Mouse (Mus musculus): Measurements from ENCODE around the gene Pgm5. TPM values are rescaled to one million over a fixed set of nuclear protein-coding genes. Genes with fewer than 3 reads are reported as not detected.
"Not testable (repeated sequence)": the region's sequence is repeated elsewhere in the genome, so short reads cannot be mapped to it uniquely, and the experiment has no call there.

Gene Pgm5
- polyA plus RNA-seq, 1 experiment from 2014 or later: 0.08 TPM

DNA sequence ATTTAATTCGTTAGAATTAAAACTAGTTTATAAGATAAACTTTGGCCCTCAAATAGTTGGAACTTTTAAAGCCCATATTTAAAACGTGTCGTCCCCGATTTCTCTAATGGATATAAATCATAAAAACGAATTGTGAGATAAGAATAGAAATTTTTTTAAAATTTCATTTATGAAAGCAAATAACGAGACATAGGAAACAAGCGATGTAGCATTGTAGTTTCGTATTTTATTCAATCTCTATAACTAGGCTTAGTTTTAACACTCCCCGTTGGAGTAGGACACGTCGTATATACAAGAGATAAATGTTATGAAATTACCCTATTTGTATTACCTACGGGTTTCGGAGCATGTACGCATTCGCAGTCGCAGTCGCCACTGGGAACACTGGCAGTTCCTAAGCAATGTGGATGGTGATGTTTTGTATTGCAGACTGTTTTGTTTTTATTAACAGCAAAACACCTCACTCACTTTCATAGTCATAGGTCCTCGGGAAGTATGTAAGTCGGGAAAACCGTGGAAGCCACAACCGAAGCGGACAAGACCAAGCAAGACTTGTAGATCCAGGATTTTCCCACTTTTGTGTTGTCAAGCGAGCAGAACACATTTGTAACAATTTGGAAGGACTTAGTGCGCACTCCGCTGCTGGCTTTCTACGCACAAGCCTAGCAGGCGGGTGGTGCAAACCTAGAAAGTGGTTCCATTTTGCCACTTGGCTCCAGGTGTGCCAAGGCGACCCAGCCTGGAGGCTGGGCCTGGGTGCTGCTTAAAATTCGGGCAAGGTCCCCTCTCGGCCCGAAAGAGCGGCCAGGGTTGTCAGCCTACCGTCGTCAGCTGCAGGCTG is 37.3 kb upstream of the Pgm5 start:
- Histone ChIP-seq H3K4me3 (replicated peaks; ENCODE audit: low read length) (peak overlapping the region; percentile 39), H3K4me1 (replicated peaks; ENCODE audit: control insufficient read depth, insufficient read depth, low read length) (peaks cover 22% of the 10 kb centered on the region), H3K36me3 (ENCODE audit: control insufficient read depth, insufficient read depth) (no peaks in the 10 kb centered on the region), H3K4me2 (ENCODE audit: low read length) (peak overlapping the region; percentile 59), H3K9me3 (ENCODE audit: control insufficient read depth, low read length) (no peaks in the 10 kb centered on the region), H3K27ac (ENCODE audit: low read length) (no peak overlapping the region), H3K27me3 (replicated peaks; ENCODE audit: control insufficient read depth, insufficient read depth, low read length) (peaks cover 59% of the 10 kb centered on the region), H3K9ac (replicated peaks; ENCODE audit: low read depth, low read length) (no peak overlapping the region)
- WGBS: 1% methylated on average over 34 of the region's 34 CpGs
- ATAC-seq: no peak

DNA sequence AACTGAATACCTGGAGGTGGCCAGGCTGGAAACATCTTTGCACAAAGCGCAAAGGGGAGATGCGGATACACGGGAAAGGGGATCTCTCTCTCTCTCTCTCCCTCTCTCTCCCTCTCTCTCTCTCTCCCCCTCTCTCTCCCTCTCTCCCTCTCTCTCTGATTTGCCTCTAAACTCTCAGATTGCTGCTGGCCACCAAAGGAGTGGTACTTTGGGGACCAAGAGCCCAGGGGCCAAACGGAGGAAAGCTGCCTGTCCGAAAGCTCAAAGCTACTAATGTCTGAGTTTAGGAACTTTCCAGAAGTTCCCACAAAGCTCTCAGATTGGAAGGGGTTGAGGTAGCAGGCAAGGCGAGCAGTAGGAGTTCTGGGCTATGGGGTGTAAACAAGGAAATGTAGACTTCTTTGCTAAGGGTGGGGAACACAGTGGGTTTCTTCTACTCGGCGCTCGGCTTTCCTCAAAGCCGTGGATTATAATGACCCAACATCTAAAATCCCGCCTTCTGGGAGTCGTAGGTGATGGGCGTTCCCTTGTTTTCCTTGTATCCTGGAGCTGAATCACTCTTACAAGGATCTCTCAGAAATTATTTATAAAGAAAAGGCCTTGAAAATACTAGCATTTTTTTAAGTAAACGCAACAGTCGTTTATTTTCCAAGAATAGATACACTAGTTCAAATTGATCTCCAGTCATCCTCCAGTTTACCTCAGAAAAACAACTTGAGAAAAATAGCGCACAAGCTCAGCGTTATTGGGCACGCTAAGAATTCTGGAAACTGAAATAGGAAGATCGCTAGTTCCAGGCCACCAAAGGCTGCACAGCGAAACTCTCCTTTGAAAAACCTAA is 36.5 kb upstream of the Pgm5 start:
- 1% methylated on average over 20 of the region's 20 CpGs for WGBS
- ATAC-seq: no peak
- H3K4me2 ChIP-seq (ENCODE audit: low read length): no peak overlapping the region

DNA sequence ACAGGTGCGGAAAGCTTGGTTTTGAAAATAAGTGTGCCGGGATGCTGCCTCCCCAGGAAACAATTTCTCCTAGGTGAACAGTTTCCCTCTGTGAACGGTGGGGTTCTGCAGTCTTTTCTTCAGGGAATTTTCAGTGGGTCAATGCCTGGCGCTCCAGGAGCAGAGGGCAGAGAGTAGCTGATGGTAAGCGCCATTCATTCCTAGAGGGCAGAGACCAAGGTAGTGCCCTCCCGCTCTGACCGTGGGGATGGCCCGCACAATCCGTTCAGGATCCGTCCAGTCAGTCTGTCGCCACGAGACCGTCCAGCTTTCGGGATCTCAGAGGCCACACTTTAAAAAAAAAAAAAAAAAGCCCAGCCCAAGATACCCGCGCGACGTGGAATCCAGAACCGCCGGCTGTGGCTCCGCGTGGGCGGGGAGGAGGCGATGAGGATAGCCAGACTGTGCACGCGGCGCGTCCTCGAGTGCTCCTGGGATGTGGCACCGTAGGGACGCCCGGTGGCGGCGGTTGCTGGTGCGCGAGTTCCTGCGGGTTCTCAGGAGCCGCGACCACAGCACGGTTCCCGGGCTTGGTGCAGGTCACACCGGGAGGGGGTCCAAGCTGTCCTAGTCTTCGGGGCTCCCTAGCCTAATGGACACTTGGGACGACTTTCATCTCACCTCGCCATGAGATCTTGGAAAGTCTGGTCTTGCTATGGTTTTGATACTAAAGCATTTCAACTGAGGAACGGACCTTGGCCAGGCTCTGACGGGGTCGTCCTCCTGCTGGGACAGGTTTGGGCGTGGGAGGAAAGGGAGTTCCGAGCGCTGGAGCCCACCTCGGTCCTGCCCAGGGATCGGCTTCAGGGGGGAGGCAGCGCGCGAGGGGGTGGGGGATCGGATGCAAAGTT is 35.6 kb upstream of the Pgm5 start:
- peak overlapping the region; percentile 13 for H3K4me3 ChIP-seq (replicated peaks; ENCODE audit: low read length)
- H3K27ac ChIP-seq (ENCODE audit: low read length): no peak overlapping the region
- H3K4me2 ChIP-seq (ENCODE audit: low read length): peak overlapping the region; percentile 25
- no peaks in the 10 kb centered on the region for H3K36me3 ChIP-seq (ENCODE audit: control insufficient read depth, insufficient read depth)
- H3K9ac ChIP-seq (replicated peaks; ENCODE audit: low read depth, low read length): no peak overlapping the region
- H3K4me1 ChIP-seq (replicated peaks; ENCODE audit: control insufficient read depth, insufficient read depth, low read length): peaks cover 22% of the 10 kb centered on the region
- H3K9me3 ChIP-seq (ENCODE audit: control insufficient read depth, low read length): no peaks in the 10 kb centered on the region
- peaks cover 50% of the 10 kb centered on the region for H3K27me3 ChIP-seq (replicated peaks; ENCODE audit: control insufficient read depth, insufficient read depth, low read length)
- no peak for ATAC-seq
- 2% methylated on average over 57 of the region's 57 CpGs for WGBS

More for the DNA sequence above, 36.5 kb upstream of the Pgm5 start:
- Histone ChIP-seq H3K4me3 (replicated peaks; ENCODE audit: low read length) (no peak overlapping the region), H3K27me3 (replicated peaks; ENCODE audit: control insufficient read depth, insufficient read depth, low read length) (peaks cover 58% of the 10 kb centered on the region), H3K36me3 (ENCODE audit: control insufficient read depth, insufficient read depth) (no peaks in the 10 kb centered on the region), H3K27ac (ENCODE audit: low read length) (no peak overlapping the region), H3K4me1 (replicated peaks; ENCODE audit: control insufficient read depth, insufficient read depth, low read length) (peaks cover 22% of the 10 kb centered on the region), H3K9ac (replicated peaks; ENCODE audit: low read depth, low read length) (no peak overlapping the region), H3K9me3 (ENCODE audit: control insufficient read depth, low read length) (no peaks in the 10 kb centered on the region)

DNA sequence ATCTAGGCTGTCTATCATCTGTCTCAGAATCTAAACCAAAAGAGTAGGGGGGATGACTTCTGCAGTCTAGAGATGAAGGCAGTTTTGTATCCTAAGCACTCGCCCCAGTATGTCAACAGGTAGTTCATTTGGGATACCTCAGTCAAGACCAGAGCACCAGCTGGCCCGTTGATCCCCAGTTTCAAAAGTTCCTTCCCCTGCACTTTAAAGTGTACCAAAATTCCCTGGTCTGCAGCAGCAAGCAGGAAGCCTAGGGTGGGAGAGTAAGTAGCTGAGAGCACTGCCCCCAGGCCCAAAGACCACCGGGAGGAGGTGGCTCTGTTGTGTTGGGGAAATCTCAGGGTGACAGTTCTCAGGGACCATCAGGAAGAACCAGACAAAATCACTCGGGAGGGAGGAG is 34.9 kb upstream of the Pgm5 start:
- peaks cover 44% of the 10 kb centered on the region for H3K27me3 ChIP-seq (replicated peaks; ENCODE audit: control insufficient read depth, insufficient read depth, low read length)
- no peak for ATAC-seq
- H3K27ac ChIP-seq (ENCODE audit: low read length): no peak overlapping the region
- no peaks in the 10 kb centered on the region for H3K36me3 ChIP-seq (ENCODE audit: control insufficient read depth, insufficient read depth)
- peaks cover 22% of the 10 kb centered on the region for H3K4me1 ChIP-seq (replicated peaks; ENCODE audit: control insufficient read depth, insufficient read depth, low read length)
- H3K9ac ChIP-seq (replicated peaks; ENCODE audit: low read depth, low read length): no peak overlapping the region
- H3K4me2 ChIP-seq (ENCODE audit: low read length): no peak overlapping the region
- 34% methylated on average over 4 of the region's 4 CpGs for WGBS
- no peak overlapping the region for H3K4me3 ChIP-seq (replicated peaks; ENCODE audit: low read length)
- H3K9me3 ChIP-seq (ENCODE audit: control insufficient read depth, low read length): no peaks in the 10 kb centered on the region

DNA sequence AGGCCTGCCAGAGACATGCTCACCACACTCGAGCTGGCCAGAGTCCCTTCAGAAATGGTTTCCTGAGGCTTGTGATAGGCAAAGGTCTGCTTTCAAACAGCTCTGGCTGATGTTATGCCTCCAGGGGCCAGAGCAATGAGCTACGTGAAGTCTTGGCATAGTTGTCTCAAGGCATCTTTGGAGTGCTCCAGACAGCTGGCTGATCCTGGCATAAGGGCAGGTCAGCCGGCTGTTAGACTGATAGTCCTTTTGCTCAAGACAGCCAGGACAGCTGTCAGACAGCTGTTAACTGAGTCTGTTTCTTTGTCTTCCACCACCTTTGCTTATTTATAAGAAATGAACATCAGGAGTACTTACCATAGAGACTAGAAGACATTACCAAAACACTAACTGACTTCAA is 25.2 kb upstream of the Pgm5 start:
- Histone ChIP-seq H3K9ac (replicated peaks; ENCODE audit: low read depth, low read length) (no peak overlapping the region), H3K27ac (ENCODE audit: low read length) (no peak overlapping the region), H3K4me3 (replicated peaks; ENCODE audit: low read length) (no peak overlapping the region), H3K36me3 (ENCODE audit: control insufficient read depth, insufficient read depth) (no peaks in the 10 kb centered on the region), H3K4me1 (replicated peaks; ENCODE audit: control insufficient read depth, insufficient read depth, low read length) (no peaks in the 10 kb centered on the region), H3K9me3 (ENCODE audit: control insufficient read depth, low read length) (no peaks in the 10 kb centered on the region), H3K4me2 (ENCODE audit: low read length) (no peak overlapping the region), H3K27me3 (replicated peaks; ENCODE audit: control insufficient read depth, insufficient read depth, low read length) (0 out of 2 replicates have a peak, but pooled peaks cover 3% of the 10 kb centered on the region)
- no peak for ATAC-seq
- WGBS: 83% methylated on average over 3 of the region's 3 CpGs

DNA sequence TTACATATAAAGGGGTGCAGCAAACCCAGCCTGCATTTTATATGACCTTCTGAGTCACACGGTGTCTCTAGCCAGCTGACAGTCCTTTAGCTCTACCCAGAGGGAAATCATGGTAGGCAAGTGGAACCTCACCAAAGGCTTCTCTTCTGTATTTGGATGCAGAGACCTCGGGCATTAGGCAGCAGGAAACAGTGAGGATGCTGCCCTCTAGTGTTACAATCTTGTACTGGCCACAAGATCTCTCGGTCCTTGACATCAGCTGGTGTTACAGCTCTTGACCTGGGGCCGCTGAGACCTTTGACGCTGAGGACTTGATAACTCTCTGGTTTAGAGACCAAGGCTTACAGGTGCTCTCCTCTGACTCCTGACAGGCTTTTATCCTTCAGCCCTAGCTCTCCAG is 23.8 kb upstream of the Pgm5 start:
- Histone ChIP-seq H3K36me3 (ENCODE audit: control insufficient read depth, insufficient read depth) (no peaks in the 10 kb centered on the region), H3K9me3 (ENCODE audit: control insufficient read depth, low read length) (no peaks in the 10 kb centered on the region), H3K4me1 (replicated peaks; ENCODE audit: control insufficient read depth, insufficient read depth, low read length) (no peaks in the 10 kb centered on the region), H3K4me2 (ENCODE audit: low read length) (no peak overlapping the region), H3K27ac (ENCODE audit: low read length) (no peak overlapping the region), H3K9ac (replicated peaks; ENCODE audit: low read depth, low read length) (no peak overlapping the region), H3K27me3 (replicated peaks; ENCODE audit: control insufficient read depth, insufficient read depth, low read length) (0 out of 2 replicates have a peak, but pooled peaks cover 3% of the 10 kb centered on the region), H3K4me3 (replicated peaks; ENCODE audit: low read length) (no peak overlapping the region)
- WGBS: 14% methylated on average over 5 of the region's 5 CpGs
- peak; percentile 55 for ATAC-seq

DNA sequence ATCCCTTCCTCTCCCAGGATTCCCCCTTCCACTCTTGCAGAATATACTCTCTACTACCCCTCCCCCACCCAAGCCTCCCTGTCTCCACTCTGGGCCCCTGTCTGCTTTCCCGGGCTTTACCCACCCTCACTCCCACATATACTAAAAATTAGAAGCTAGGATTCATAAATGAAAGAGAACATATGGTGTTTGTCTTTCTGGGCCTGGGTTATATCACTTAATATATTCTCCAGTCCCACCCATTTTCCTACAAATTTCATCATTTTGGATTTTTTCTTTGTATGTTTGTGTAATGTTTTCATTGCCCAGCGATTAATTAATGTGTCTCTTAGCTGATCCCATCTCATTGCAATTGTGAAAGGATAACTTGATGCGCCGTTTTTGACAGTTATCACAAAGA is 19.6 kb upstream of the Pgm5 start:
- Histone ChIP-seq H3K4me3 (replicated peaks; ENCODE audit: low read length) (no peak overlapping the region), H3K27ac (ENCODE audit: low read length) (no peak overlapping the region), H3K4me1 (replicated peaks; ENCODE audit: control insufficient read depth, insufficient read depth, low read length) (no peaks in the 10 kb centered on the region), H3K9me3 (ENCODE audit: control insufficient read depth, low read length) (no peaks in the 10 kb centered on the region), H3K36me3 (ENCODE audit: control insufficient read depth, insufficient read depth) (no peaks in the 10 kb centered on the region), H3K9ac (replicated peaks; ENCODE audit: low read depth, low read length) (no peak overlapping the region), H3K27me3 (replicated peaks; ENCODE audit: control insufficient read depth, insufficient read depth, low read length) (no peaks in the 10 kb centered on the region), H3K4me2 (ENCODE audit: low read length) (no peak overlapping the region)
- WGBS: 66% methylated on average over 4 of the region's 4 CpGs
- no peak for ATAC-seq

DNA sequence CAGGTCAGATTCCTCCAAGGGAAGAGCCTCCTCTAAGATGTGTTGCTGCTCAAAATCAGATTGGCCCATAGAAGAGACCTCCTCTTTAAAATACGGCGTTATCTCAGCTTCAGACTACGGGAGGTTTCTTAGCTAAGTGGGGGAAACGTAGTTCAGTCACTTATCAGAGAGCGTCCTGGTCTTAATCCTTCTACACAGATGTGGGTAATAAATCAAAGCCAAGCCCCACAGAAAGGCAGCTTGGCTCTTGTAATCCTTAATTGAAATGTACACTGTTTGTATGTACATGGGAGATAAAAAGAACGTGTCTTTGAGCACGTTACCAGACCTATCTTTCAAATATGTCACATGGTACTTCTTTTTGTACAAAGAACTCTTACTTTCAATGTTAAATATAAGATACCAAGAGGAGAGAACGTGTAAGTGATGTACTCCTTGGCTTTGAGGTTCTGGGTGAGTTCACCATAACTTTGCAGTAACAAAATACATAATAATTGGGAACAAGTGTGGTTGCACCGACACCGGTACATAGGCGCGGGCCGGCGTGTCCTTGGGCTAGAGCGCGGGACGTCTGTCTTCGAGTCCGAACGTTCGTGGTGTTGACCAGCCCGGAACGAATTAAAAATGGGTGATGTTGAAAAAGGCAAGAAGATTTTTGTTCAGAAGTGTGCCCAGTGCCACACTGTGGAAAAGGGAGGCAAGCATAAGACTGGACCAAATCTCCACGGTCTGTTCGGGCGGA is 13.6 kb upstream of the Pgm5 start, which contains the start of gene Gm10053:
TSS of gene Gm10053 (plus strand) at position 558 of the 742 bp plus-strand sequence.
- H3K27ac ChIP-seq (ENCODE audit: low read length); H3K4me3 ChIP-seq (replicated peaks; ENCODE audit: low read length); ATAC-seq; H3K9me3 ChIP-seq (ENCODE audit: control insufficient read depth, low read length); H3K27me3 ChIP-seq (replicated peaks; ENCODE audit: control insufficient read depth, insufficient read depth, low read length); H3K4me2 ChIP-seq (ENCODE audit: low read length); H3K9ac ChIP-seq (replicated peaks; ENCODE audit: low read depth, low read length); H3K4me1 ChIP-seq (replicated peaks; ENCODE audit: control insufficient read depth, insufficient read depth, low read length); H3K36me3 ChIP-seq (ENCODE audit: control insufficient read depth, insufficient read depth): not testable (repeated sequence)
- WGBS: 86% methylated on average over 23 of the region's 26 CpGs
